Mouse (Mus musculus) liver, adult 2 months (tissue): ENCODE results near the gene Rad50.

Experiments
- CTCF ChIP-seq: fragments of 200-500 bp; IDR thresholded peaks from 2 replicates; pipeline ENCODE4 v1.5.1; 2011; ENCODE audit warnings: low read depth, low read length, control low read depth
- POLR2A ChIP-seq: fragments of 200-500 bp; IDR thresholded peaks from 2 replicates; pipeline ENCODE4 v1.6.1; 2011; ENCODE audit warnings: low read length, control low read depth; ENCODE audit not compliant: insufficient read depth; ENCODE audit errors: extremely low read depth

GRCm38 (mm10) chr11:53681686-53682085 is 25.4 kb downstream of the Rad50 start:
- TF ChIP-seq CTCF (no peak), POLR2A (no peak)
